Mouse (Mus musculus) liver, embryonic 14.5 days (tissue): ENCODE data around the gene Shroom1.

ENCODE experiments used
- CTCF ChIP-seq: IDR thresholded peaks from 2 replicates; pipeline ENCODE4 v1.5.1; 2016; ENCODE audit warnings: antibody characterized with exemption, low read depth, control low read depth
- EP300 ChIP-seq: IDR thresholded peaks from 2 replicates; pipeline ENCODE4 v1.6.1; 2016; ENCODE audit warnings: antibody characterized with exemption, low read depth

- peak; percentile 58 for TF ChIP-seq CTCF
- TF ChIP-seq EP300 = no peak
Observed at GRCm38 (mm10) chr11:53502039-53502765, 45.2 kb downstream of the Shroom1 start.
